Mouse (Mus musculus) bone marrow, adult 2 months (tissue): ENCODE measurements at regions not wholly inside any gene's neighbourhood (a gene's known extent, or its start where the extent isn't known, plus 50 kb on each side); places are given as distances from the start of the nearest gene placed in this dataset.

Experiments used
- CTCF ChIP-seq: fragments of 200-500 bp; IDR thresholded peaks from 2 replicates; pipeline ENCODE4 v1.5.1; 2011; ENCODE audit warnings: low read length, control low read depth; ENCODE audit not compliant: control insufficient read depth, insufficient read depth
- POLR2A ChIP-seq: fragments of 200-500 bp; IDR thresholded peaks from 2 replicates; pipeline ENCODE4 v1.6.1; 2011; ENCODE audit warnings: low read depth, mild to moderate bottlenecking, control low read depth, low read length, borderline replicate concordance; ENCODE audit not compliant: control insufficient read depth

DNA sequence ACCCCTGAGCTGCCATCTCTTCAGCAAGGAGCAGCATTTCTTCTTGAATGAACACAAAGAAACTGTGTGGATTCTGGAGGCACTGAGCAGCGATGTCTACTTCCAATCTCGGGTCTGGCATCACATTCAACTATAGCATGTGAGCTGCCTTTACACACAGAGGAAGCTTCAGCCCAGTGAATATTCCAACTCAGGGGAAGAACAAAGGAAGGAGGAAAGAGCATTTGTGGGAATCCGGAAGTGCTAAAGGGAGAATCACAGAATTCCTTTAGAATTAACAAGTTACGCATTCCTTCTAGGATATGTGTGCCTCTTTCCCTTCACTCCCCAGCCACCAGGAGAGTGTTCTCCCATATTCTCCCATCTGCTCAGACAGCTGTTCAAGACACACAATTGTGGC is 111.7 kb upstream of the B3gat2 start:
- no peak for TF ChIP-seq POLR2A
- TF ChIP-seq CTCF, result no peak
